Mouse (Mus musculus): ENCODE measurements around the gene Nfe2. TPM values are rescaled to one million over a fixed set of nuclear protein-coding genes. Genes with fewer than 3 reads are reported as not detected.
A peak's percentile ranks its signal among the peaks of the same experiment; 100 is the strongest.

Nfe2 gene
- total RNA-seq (2021) = under 1 TPM in 1 of 2 experiments, not detected in 1; 0.23 TPM

DNA sequence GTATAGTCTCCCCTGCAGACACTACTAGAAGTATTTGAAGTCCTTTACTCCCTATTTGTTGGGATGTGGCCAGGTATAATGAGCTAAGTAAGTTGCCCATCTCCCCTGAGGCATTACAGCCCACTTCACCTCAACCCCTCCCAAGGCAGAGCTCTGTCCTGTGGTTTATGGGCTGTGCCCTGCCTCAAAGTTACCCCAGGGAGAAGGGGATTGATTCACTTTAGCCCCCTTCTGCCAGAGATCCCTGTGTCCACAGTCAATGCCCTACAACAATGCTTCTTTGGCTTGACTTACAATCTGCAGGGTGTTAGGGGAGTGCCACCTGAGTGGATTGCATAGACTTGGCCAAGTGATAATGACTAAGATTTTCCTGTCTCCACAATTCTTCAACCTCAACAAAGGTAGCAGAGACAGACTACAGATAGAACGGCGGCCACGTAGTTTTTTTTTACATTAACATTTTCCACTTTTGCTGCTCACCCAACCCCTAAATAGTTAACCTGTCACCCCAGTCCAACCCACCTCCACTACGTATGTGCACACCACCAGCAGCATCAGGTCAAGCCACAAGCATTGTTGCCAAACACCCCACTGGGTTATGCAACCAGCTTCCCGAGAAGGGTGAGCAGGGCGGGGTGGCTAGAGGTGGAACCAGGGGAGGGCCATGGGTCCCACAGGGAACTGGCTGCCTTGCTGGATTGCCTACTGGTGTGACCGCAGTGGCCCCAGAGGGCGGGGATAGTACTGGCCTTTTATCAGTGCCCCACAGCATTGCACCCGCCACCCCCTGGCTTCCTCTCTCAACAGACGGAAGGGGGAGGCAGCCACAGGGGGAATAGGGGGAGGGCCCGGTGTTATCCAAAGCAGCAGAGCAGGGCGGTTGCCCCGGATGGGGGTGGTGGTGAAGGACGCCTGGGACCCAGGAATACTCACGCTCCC is at the start of gene Nfe2:
Gene Nfe2 (minus strand): TSS at position 614 of the 939 bp plus-strand sequence.
- DNase-seq = no peak

DNA sequence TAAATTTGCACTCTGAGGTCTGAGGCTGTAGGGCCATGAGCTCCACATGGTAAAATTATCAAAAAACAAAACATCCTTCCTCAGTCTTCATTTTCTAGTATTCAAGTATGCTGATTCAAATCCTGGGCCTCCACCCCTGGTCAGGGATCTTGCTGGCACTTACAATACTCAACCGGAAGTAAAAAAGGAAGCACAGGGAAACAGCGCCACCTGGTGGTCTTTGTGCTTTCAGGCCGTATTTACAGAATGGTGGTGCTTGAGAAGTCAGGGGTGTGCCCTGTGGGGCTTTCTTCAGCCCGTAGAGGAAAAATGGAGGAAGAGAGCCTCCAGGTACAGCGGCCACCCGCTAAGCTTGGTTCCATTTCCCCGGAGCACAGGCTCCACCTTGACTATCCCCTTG is 48.9 kb upstream of the Nfe2 start:
- peak; percentile 87 to 88 for DNase-seq

- no peak for DNase-seq
These were observed 47.8 kb upstream of the Nfe2 start for GRCm38 (mm10) chr15:103305792-103306645.

GRCm38 (mm10) chr15:103305070-103305678 is 47.0 kb upstream of the Nfe2 start:
- peak; percentile 94 for DNase-seq

DNA sequence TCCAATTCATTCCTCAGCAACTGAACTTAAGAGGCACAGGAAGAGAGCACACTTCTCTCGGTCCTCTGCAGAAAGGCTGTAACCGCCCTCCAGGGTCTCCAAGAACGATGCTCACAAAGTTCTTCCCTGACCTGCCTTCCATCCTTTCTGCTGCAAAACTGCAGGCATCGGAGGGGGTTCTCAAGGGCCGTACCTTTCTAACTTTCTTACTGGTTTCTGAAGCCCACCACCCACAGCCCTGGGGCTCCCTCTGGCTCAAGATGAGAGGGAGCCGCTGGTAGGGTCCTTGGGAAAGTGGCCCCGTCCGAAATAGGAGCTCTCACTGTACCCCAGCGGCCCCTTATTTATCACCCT is 46.4 kb upstream of the Nfe2 start:
- no peak for DNase-seq

DNA sequence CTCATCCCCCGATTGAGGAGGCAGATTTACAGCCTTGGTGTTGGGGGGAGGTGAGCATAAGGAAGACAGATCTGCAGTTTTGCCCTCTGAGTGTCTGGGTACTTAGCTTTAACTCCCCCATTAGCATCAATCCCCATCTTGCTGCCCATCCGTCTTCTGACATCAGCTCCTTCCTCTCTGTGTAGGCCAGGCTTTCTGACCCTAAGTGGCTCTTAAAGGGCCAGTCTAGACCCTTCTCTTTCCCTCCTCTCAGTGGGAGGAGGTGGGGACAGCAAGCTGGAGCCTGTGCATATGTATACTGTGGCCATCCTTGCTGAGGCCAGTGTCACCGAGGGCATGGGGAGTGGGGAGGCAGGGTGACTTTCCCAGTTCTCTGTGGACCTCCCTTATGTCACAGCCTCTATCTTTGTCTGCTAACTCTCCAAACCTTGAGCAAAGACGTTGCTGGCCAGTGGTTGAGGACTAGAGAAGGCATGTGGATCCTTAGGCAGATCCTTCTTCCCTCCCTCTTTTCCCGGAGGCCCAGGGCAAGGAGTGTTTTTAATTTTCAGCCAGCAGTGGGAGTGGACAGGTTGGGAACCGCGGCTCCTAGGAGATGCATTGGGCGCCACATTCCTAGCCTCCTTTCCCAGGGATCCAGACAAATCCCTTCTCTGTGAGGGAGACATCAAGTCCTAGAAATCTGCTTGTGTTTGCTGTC is 45.9 kb upstream of the Nfe2 start:
- no peak for DNase-seq

DNA sequence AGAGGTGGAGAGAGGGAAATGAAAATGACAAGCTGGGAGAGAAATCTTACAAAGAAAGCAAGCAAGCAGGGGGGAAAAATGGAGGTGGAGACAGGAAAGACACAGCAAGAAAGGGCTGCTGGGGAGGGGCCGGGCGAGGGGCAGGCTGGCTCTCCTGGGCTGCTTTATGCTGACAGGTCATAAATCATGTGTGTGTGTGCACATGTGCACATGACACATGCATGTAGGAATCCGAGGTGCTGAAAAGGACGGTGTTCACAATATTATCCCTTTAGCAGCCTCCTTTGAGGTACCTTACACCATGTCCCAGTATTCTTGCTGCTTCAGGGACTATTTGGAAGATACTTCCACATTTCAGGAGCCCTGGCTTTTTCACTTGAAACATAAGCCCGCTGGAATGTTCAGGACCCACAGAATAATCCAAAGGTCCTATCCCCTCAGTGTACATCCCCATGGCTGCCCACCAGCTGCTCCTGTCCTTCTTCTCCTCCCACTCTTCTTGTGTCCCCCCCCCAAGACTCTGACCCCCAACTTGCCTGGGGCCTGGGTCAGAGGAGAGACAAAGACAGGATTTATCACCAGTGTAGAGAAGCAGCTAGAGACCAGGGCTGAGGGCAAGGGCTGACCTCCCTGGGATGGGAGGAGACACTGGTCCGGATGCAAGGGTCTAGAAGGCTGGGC is 44.3 kb upstream of the Nfe2 start:
- no peak for DNase-seq

DNA sequence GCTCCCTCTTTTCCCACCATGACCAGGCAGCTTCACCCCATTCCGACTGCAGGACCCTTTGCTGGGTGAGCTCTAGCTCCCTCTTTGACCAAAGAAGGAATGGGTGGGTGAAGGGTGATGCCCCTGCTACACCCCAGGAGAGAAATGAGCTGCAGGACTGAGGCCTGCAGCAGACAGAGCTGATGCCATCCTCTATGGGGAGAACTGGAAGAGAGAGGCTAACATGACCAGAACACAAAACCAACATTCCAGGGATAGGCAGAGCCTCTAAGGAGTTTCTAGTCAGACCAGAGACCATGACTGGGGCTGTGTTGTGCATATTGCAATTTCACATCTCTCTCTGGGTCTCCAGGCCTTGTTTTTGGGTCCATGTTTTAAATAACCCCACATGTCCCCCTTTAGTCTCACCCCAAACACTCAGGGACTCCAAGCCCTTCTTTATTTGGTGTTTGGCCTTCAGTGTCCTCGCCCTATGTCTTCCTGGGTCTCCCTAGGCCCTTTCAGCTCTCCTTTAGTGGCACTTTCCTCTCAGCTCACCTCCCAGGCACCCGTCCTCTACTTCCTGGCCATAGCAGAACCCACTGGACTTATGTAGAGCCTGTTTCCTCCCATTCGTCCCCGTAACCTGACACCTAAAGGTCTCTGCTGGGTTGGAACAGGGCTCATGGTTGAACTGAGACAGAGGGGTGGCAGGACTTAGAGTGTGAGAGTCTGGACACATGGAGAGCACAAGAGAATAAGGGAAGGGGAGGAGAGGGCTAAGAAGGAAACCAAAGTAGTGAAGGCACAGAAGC is 43.5 kb upstream of the Nfe2 start:
- no peak for DNase-seq

- DNase-seq = no peak
These were observed 42.8 kb upstream of the Nfe2 start for GRCm38 (mm10) chr15:103301046-103301445.

DNA sequence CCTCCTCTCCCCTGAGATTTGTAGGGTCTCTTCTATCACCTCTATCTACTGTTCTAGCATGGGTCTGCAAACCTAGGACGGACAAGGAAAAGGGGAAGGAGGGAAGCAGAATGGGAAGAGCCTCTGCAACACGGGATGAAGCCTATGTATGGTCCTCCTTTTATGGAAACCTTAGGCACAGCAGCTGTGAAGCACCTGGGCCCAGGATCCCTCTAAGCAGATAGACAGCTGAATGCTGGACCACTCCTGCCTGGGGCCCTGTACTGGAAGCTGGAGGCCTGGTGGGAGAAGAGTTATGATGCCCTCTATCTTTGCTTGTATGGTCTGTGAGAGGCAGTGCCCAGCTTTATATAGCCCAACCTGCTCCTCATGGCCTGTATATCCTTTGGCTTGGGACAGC is 42.4 kb upstream of the Nfe2 start:
- no peak for DNase-seq

DNA sequence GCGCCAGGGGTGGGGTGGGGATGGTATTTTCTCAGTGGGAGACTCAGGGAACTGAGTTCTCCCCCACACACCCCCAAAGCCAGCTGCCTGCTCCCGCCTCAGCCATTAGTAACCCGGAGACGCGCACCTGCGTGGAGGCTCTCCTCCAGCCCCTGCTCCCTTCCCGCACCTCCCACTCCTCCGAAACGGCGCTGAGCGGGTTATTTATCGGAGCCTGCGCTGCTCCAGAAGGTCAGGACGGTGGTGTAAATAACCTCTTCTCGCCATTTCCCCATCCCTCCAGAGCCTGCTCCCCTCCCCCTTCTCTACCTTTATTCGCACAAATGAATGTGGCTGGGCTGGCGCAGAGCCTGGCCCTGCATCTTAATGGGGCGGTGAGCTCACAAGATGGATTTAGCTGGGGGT is 41.9 kb upstream of the Nfe2 start:
- peak; percentile 48 to 50 for DNase-seq

GRCm38 (mm10) chr15:103299644-103300043 is 41.4 kb upstream of the Nfe2 start:
- DNase-seq = no peak

- no peak for DNase-seq
These were observed 40.8 kb upstream of the Nfe2 start for GRCm38 (mm10) chr15:103298861-103299616.

GRCm38 (mm10) chr15:103298026-103298425 is 39.8 kb upstream of the Nfe2 start:
- no peak for DNase-seq

DNA sequence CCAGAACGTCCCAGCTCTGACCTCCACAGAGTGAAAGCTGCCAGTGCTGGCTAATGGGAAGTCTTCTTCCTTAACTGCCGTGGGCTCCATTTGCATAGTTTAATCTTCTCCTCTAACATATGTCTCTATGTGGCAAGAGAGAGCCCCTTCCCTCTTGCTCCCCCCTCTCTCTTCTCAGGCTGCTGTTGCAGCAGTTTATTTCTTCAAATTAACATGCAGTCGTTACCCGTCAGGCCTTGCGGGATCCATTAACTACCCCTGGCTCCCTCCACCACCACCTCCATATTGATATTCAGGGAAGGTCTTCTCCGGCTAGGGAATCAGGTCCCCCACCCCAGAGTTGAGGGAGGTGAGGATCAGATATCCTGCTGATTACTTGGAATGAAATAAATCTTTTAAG is 39.1 kb upstream of the Nfe2 start:
- no peak for DNase-seq

DNA sequence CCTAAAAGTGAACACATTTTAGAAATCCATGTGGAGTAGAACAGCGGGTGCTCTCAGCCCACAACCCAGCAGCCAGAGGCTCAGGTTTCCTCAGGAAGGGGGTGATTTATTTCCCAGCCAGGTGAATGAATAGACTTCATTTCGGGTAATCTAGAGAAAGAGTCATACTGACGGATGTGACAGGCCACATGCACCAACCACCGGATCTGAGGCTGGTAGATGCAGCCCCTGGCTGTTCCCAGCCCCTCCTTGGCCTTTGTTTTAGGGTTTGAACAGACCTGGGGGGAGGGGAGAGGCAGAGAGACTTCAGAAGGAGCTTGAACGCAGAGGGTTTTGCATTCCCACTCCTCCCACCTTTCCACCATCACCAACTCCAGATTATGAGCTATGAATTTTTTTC is 37.6 kb upstream of the Nfe2 start:
- no peak for DNase-seq

DNA sequence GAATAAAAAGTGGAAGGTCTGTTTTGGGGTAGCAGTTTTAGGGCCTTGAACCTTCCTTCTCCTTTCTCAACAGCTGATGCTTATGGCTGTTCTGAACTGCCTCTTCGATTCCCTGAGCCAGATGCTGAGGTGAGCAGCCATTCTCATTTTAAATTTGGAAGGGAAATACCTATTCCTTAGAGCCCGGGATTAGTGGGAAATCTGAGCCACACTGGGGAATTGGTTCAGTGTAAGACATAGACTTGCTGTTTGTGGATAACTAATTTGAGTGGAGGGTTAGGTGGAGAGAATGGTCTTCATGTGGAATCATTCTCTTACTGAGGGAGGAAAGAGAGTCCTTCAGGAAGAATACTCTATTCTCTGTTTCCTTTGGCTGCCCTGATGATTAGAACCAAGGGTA is 36.4 kb upstream of the Nfe2 start:
- no peak for DNase-seq

DNA sequence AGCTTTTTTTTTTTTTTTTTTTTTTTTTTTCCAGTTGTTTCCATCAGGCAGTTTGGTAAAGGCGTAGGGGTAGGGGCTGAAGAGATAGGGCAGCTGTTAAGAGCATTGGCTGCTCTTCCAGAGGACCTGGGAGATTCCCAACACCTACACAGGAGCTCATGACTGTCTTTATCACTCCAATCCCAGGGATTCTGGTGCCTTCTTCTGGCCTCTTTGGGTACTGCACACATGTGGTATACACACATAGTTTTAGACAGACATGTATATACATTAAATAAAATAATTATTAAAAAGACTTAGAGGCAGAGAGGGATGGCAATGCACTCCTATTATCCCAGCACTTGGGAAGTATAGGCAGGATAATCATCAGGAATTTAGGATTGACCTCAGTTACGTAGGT is 35.2 kb upstream of the Nfe2 start:
- no peak for DNase-seq

DNA sequence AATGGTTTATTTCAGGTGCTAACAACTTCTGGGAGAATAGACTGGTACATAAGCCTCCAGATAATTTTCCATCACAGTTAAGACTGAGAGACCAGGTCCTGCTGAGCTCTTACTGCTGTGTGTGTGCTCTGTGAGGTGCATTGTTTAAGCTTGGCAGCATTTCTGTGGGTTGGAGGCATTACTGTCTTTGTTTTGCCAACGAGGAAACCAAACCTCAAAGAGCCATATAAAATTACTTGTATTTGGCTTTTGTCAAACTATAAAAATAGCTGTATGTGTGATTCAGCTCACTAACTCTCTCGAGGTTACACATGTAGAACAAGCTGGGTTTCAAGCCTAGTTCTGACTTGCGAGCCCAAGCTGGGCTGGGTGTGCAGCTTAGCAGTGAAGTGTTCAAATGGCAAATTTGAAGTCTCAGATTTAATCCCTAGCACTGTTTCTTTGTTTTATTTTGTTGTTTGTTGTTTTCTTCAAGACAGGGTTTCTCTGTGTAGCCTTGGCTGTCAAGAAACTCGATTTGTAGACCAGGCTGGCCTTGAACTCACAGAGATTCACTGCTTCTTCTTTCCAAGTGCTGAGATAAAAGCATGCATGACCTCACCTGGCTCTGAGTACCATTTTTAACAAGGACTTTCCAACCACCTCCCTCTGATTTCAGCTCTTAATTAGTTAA is 34.6 kb upstream of the Nfe2 start:
- no peak for DNase-seq

- no peak for DNase-seq
These were observed 32.6 kb upstream of the Nfe2 start for GRCm38 (mm10) chr15:103290843-103291242.

Measured in layer of hippocampus, postnatal 36 days (tissue).